Mouse (Mus musculus) heart, embryonic 14.5 days (tissue): ENCODE measurements at regions not wholly inside any gene's neighbourhood (a gene's known extent, or its start where the extent isn't known, plus 50 kb on each side); places are given as distances from the start of the nearest gene placed in this dataset.

ENCODE experiments used
- ATAC-seq: fragments of 200-750 bp; cut with Nextera tagmentation; 2 replicates; pipeline ENCODE4 v1.8.0; 2017; ENCODE audit warnings: low read depth, moderate TSS enrichment; ENCODE audit not compliant: insufficient number of reproducible peaks, insufficient read depth, low FRiP score
- H3K27ac ChIP-seq, 2 experiments: fragments of 200-500 bp in 1 of 2; fragments of 300-500 bp in 1 of 2; sonication (generic) in 1 of 2; replicated peaks in 1 of 2; 2 replicates each; pipeline ENCODE4 v1.5.1; 2012 to 2014; ENCODE audit warnings: low read depth in 2 of 2, low read length in 2 of 2, control low read depth in 1 of 2, mild to moderate bottlenecking in 1 of 2, mixed read lengths in 1 of 2; ENCODE audit not compliant: control insufficient read depth in 1 of 2, insufficient read depth in 1 of 2
- H3K27me3 ChIP-seq: fragments of 300-500 bp; sonication (generic); 2 replicates; pipeline ENCODE4 v1.6.1; 2014; ENCODE audit warnings: mild to moderate bottlenecking, low read length, control low read depth; ENCODE audit not compliant: control insufficient read depth, insufficient read depth
- H3K36me3 ChIP-seq: fragments of 300-500 bp; sonication (generic); 2 replicates; pipeline ENCODE4 v1.6.1; 2014; ENCODE audit warnings: mild to moderate bottlenecking, control low read depth, low read length, mixed read lengths; ENCODE audit not compliant: control insufficient read depth, insufficient read depth
- H3K4me1 ChIP-seq, 2 experiments: fragments of 200-500 bp in 1 of 2; fragments of 300-500 bp in 1 of 2; sonication (generic) in 1 of 2; 2 replicates each; pipeline ENCODE4 v1.6.1; 2012 to 2014; ENCODE audit warnings: low read length in 2 of 2, control low read depth in 1 of 2, mixed read lengths in 1 of 2; ENCODE audit not compliant: control insufficient read depth in 2 of 2, insufficient read depth in 2 of 2
- H3K4me2 ChIP-seq: fragments of 300-500 bp; sonication (generic); 2 replicates; pipeline ENCODE4 v1.6.1; 2014; ENCODE audit warnings: mild to moderate bottlenecking, low read length
- H3K4me3 ChIP-seq, 2 experiments: fragments of 200-500 bp in 1 of 2; fragments of 300-500 bp in 1 of 2; sonication (generic) in 1 of 2; 2 replicates each; pipeline ENCODE4 v1.5.1; 2012 to 2014; ENCODE audit warnings: low read length in 2 of 2, mild to moderate bottlenecking in 2 of 2, control low read depth in 1 of 2, low read depth in 1 of 2, moderate library complexity in 1 of 2; ENCODE audit not compliant: control insufficient read depth in 1 of 2, insufficient read depth in 1 of 2
- H3K9ac ChIP-seq: fragments of 300-500 bp; sonication (generic); 2 replicates; pipeline ENCODE4 v1.6.1; 2014; ENCODE audit warnings: mild to moderate bottlenecking, low read length
- H3K9me3 ChIP-seq: fragments of 300-500 bp; sonication (generic); 2 replicates; pipeline ENCODE4 v1.6.1; 2016; ENCODE audit warnings: low read length, control low read depth; ENCODE audit not compliant: control insufficient read depth
- WGBS: fragments of 180-500 bp; shearing (Covaris S2); extraction: QIAGEN DNeasy Blood & Tissue Kit; methylation state at CpG from one replicate; pipeline ENCODE4 v1.1.7; 2014; 5-methylcytosine and 5-hydroxymethylcytosine counted together

DNA sequence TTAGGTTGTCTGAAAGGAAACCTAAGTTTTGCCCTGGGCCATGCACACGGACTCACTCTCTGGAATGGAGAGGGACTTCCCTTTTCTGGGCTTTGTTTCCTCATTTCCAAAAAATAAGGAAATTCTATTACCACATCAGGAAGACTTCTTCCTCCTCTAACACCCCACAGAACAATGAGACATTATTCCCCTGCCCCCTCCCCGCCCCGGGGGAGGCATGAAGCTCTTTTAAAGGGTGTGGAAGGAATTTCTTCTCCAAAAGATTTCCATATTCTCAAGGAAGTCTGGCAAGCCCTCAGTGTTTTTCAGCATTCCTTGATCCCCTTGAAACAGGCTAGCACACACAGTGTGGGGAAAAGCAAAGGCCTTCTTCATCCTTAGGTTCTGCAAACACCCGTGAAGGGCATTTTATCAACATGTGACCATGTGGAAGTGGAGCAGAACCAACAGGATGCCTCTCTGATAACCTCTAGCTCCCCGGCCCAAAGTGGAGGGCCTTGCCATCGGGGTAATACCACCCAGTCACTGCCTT lies 179.5 kb upstream of the Klf7 start:
- Histone ChIP-seq H3K27ac (peak overlapping the region; percentile 21 to 71; a peak in 2 of 4 replicates), H3K36me3 (no peaks in the 10 kb centered on the region), H3K4me1 (peaks cover 19 to 24% of the 10 kb centered on the region in 2 experiments), H3K9me3 (no peaks in the 10 kb centered on the region), H3K4me2 (no peak overlapping the region), H3K27me3 (no peaks in the 10 kb centered on the region), H3K4me3 (no peak overlapping the region), H3K9ac (no peak overlapping the region)
- no peak for ATAC-seq
- WGBS = 44% methylated on average over 6 of the region's 6 CpGs

DNA sequence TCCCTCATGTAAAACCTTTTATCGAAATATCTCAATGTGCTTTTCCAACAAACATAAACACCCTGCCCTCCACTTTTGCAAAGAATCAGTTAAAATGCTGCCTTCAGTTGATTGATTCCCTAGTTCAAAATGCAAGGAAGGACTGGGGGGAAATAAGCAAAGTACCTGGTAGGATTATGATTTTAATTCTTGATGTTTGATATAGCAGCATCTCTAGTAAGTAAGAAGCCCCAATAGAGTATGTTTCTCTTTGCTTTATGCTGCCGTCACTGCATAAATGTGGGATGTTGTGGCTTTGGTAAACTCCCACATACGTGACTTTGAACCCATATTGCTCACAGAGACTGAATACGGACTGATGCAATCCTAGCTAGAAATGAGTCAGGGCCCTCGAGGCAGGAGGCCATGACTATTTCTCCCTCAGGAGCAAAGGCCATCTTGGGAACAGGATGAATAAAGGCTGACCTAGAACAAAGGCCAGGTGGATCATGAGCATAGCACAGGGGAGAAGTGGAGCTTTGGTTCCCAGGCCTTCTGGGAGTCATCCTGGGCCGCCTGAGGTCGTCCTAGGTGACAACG lies 179.0 kb upstream of the Klf7 start:
- H3K27ac ChIP-seq = peak overlapping the region; percentile 21 to 71; a peak in 2 of 4 replicates
- H3K4me1 ChIP-seq = peaks cover 18 to 22% of the 10 kb centered on the region in 2 experiments
- no peak for ATAC-seq
- no peaks in the 10 kb centered on the region for H3K27me3 ChIP-seq
- H3K4me2 ChIP-seq = no peak overlapping the region
- WGBS = 79% methylated on average over 8 of the region's 8 CpGs
- no peak overlapping the region for H3K9ac ChIP-seq
- H3K4me3 ChIP-seq = no peak overlapping the region
- H3K9me3 ChIP-seq = no peaks in the 10 kb centered on the region
- H3K36me3 ChIP-seq = no peaks in the 10 kb centered on the region

DNA sequence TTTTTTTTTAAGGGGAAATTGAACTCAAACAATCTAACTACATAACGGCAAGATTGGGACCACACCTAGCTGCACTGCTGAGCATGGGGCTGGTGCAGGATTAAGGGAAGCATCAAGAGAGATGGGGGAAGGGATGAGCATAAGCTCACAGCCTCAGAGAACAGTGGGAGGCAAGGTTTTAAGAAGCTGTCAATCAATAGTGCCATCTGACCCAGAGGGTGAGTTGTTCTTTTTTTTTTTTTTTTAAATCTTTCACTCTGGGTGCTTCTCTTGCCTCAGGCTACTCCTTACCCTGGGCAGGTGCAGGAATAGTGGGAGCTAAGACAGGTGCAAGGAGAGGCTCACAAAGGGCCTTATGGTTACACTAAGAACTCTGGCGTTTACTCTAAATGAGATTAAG lies 176.9 kb upstream of the Klf7 start:
- Histone ChIP-seq H3K4me1 (peaks cover 8 to 10% of the 10 kb centered on the region in 2 experiments; a peak in 3 of 4 replicates), H3K4me3 (no peak overlapping the region), H3K4me2 (no peak overlapping the region), H3K9ac (no peak overlapping the region), H3K27me3 (no peaks in the 10 kb centered on the region), H3K9me3 (no peaks in the 10 kb centered on the region), H3K36me3 (no peaks in the 10 kb centered on the region), H3K27ac (no peak overlapping the region)
- 61% methylated on average over 2 of the region's 2 CpGs for WGBS
- ATAC-seq = no peak

DNA sequence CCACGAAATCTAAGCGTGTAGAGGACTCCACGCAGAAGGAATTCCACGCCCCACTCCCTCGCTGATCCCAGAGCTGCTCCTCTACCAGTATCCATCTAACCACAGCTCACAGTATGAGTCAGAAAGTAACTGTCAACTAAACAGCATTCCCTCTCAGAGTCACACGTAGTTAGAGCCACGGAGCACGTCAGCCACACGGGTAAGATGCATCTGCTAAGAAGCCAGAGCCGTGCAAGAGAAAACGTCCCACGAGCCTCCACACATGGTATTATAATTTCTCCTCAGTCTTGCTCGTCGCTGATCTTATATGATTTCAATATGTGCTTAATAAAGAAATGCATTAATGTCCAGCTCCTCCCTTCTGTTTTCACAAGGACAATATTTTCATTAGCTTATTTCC lies 176.1 kb upstream of the Klf7 start:
- H3K27ac ChIP-seq = no peak overlapping the region
- H3K9me3 ChIP-seq = no peaks in the 10 kb centered on the region
- no peaks in the 10 kb centered on the region for H3K27me3 ChIP-seq
- no peak overlapping the region for H3K9ac ChIP-seq
- H3K4me3 ChIP-seq = no peak overlapping the region
- peaks cover 8 to 10% of the 10 kb centered on the region in 2 experiments; a peak in 3 of 4 replicates for H3K4me1 ChIP-seq
- no peak overlapping the region for H3K4me2 ChIP-seq
- 86% methylated on average over 14 of the region's 14 CpGs for WGBS
- ATAC-seq = no peak
- H3K36me3 ChIP-seq = no peaks in the 10 kb centered on the region

DNA sequence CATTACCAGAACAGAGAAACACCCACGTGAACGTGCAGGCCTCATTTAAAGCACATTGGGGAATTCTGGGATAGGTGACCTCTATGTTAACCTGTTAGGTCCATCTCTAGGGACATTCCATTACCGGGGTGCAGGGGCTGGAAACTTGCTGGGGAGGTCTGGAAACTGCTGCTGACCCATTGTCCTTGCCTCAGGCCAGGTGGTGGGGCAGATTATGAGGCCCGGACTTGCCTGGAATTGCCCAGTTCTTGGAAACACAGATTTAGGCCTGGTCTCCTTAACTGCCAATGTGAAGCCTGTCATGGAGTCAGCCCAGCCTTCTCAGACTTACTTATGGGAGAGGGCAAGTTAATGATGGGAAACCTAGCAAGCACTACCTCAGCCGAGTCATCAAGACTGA lies 175.3 kb upstream of the Klf7 start:
- Histone ChIP-seq H3K27ac (no peak overlapping the region), H3K4me2 (no peak overlapping the region), H3K36me3 (no peaks in the 10 kb centered on the region), H3K4me3 (no peak overlapping the region), H3K4me1 (peaks cover 4 to 8% of the 10 kb centered on the region in 2 experiments; a peak in 3 of 4 replicates), H3K9me3 (no peaks in the 10 kb centered on the region), H3K27me3 (no peaks in the 10 kb centered on the region), H3K9ac (no peak overlapping the region)
- ATAC-seq = no peak
- WGBS = 76% methylated on average over 5 of the region's 5 CpGs

DNA sequence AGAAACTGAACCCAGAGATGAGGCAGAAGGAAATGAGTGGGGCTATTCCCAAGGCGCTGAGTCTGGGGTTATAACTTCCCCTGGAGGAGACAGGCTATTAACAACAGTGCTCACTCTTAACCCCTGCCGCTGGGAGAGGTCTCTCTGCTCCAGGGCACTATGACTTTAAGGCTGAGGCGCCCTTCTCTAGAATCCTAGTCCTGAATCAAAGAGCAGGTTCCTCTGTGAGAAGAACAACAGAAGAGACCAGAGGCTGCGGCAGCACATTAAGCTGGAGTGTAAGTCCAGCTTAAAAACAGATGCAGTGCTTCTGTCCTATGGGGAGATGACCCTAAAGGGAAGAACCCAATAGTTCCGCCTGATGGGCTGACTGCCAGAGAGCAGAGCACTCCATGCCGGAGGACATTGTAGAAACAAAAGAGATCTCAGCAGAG lies 173.4 kb upstream of the Klf7 start:
- Histone ChIP-seq H3K9me3 (no peaks in the 10 kb centered on the region), H3K27ac (no peak overlapping the region), H3K4me1 (peaks cover 4% of the 10 kb centered on the region in 2 experiments; a peak in 3 of 4 replicates), H3K4me3 (no peak overlapping the region), H3K9ac (no peak overlapping the region), H3K27me3 (no peaks in the 10 kb centered on the region), H3K4me2 (no peak overlapping the region), H3K36me3 (no peaks in the 10 kb centered on the region)
- ATAC-seq = no peak
- 44% methylated on average over 6 of the region's 6 CpGs for WGBS

- 80% methylated on average over 7 of the region's 7 CpGs for WGBS
- no peak for ATAC-seq
- no peaks in the 10 kb centered on the region for H3K27me3 ChIP-seq
- no peak overlapping the region for H3K4me3 ChIP-seq
- H3K4me2 ChIP-seq = no peak overlapping the region
- H3K27ac ChIP-seq = no peak overlapping the region
- H3K36me3 ChIP-seq = no peaks in the 10 kb centered on the region
- no peak overlapping the region for H3K9ac ChIP-seq
- H3K4me1 ChIP-seq = peaks cover 4% of the 10 kb centered on the region in 2 experiments; a peak in 3 of 4 replicates
- no peaks in the 10 kb centered on the region for H3K9me3 ChIP-seq
Measured at GRCm38 (mm10) chr1:64295051-64295450, 173.0 kb upstream of the Klf7 start.
